Mouse (Mus musculus) spleen, embryonic (tissue): ENCODE data around the gene Steap1.

ENCODE experiments used
- CTCF ChIA-PET: fragments of 350-600 bp; sonication (Branson Sonifier 250); formaldehyde crosslinking; loops from one replicate; lab custom pipeline; 2022; lab: Charles Lee

Gene Steap1

DNA sequence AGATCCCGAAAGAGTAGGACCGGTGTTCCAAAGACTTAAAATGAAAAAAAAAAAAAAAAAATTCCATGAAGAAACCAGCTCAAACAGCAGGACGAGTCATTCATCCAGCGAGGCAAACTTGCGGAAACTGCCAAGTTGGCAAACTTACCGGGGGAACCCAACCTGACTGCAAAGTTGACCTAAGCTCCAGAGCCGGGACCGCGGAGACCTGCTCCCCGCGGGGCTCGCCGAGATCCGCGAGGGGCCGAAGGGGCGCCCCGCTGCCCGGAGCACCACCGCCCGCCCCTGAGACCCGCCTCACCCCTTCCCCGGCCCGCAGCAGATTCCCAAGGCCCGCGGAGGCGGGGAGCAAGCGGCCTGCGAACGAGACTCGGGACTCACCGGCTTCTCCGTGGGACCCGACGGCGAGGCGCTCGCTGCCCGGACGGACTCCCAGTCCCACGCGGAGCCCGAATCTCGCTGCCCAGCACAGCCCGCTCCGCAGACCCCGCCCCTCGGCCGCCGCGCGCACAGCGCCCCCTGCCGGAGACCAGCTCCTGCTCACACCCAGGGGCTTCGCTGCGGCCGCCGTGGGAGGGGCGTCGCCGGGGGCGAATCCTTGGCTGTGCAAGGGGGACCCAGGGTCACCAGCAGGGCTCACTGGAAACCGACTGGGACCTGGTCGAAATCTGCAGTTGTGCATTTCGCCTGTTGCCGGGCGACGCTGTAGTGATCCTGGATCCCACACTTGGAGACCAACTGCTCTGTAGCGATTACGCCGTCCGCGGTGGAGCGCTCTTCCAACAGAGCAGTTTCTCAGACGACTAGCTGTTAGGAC is at the start of gene Steap1:
Gene Steap1, minus strand, starts transcription at position 461 of the 817 bp plus-strand sequence.
- CTCF ChIA-PET, result no interaction called here

- CTCF ChIA-PET, result no interaction called here
These were observed 38.0 kb upstream of the Steap1 start for GRCm38 (mm10) chr5:5787106-5787505.

GRCm38 (mm10) chr5:5756392-5757019 is 7.4 kb upstream of the Steap1 start:
- CTCF ChIA-PET, result no interaction called here

DNA sequence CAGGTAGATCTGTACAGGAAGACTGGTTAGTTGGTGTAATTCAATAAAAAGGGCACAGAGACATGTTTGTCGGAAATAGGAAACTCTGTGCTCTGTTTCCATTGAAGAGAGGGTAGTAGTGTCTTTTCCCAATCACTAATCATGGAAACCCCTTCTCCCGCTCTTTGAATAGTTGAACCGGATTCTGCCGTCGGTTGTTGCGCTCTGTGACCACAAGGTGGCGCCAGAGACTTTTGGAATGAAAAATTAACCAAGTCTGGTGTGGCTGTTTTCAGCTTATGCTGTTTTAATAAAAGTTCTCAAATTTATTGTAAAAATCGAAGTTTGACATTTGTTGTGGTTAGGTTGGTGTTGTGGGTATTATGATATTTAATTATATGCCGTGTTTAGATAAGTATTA is 5.9 kb upstream of the Steap1 start:
- CTCF ChIA-PET, result interaction anchor here (0.7 kb wide), 1 partner anchor 709 kb away, joined by 3 read pairs; no protein-coding TSS in a partner anchor

DNA sequence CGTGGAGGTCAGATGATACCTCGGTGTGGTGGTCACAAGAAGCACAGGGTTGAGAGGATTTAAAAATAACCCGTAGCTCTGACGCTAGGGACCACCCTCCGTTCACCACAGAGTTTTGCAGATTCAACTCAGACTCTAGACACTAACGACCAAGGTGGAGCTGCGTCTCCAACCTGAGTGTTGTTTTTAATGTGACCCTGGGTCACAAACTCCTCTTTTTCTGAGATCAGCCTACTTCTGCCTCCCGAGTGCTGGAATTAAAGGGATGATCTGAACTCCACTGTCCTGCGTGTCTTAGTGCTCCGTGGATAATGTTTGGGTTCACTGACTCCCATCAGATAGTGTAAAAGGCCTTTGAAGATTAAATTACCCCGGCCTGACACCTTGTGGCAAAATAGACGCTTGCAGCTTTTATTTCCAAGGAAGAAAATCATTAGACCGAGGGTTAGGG is 671 bp upstream of the Steap1 start:
- CTCF ChIA-PET, result no interaction called here

DNA sequence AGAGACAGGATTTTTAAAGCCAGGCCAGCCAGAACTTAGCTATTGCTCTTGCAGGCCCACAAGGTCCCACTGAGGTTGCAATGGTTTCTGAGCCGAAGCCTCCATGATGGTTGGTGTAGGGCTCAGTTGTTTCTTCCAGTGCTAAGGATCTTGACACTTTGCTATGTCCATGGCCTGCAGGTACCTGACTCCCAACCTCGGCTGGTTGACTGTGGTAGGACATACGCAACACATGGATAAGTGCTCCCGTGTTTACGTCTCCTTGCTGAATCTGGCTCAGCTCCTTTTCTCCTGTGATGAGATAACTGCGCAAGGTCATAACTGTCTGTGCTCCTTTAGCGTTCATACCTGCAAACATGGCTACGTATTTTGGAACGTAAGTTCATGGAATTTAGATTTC is 14.7 kb downstream of the Steap1 start:
- CTCF ChIA-PET, result no interaction called here

DNA sequence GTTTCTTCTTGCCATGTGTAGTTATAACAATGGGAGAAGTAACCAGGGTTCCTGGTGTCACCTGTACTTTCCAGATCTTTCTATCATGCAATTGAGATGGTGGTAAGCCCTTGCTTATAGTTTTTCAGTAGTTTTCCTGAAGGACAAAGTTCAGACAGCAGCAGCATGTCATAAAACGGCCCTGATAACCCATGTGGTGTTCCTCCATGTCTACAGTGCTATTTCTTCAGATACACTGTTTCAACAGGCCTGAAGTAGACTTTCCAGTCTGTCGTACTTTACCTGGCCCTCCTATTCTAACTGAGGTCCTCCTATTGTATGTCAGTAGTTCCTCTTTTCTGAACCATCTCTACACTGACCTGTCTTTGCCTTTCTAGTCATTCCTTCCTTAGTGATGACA is 16.3 kb downstream of the Steap1 start:
- CTCF ChIA-PET, result no interaction called here

DNA sequence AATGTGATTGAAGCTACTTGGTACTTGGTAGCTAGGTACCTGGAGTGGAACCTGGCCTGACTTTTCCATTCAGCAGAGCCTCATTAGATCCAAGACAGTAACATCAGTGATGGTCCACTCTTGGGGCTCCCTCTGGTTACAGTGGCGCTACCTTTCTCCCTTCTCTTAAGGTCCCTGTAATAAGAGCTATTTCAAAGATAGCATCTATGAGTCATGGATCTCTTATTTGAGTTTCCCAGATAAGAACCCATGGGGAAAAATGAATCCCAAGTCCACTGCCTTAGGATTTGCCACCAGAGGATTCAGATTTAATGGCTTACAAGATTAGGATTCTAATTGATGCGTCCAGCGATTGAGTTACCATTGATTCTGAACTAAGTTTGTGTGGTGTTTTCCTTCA is 16.9 kb downstream of the Steap1 start:
- CTCF ChIA-PET, result no interaction called here

DNA sequence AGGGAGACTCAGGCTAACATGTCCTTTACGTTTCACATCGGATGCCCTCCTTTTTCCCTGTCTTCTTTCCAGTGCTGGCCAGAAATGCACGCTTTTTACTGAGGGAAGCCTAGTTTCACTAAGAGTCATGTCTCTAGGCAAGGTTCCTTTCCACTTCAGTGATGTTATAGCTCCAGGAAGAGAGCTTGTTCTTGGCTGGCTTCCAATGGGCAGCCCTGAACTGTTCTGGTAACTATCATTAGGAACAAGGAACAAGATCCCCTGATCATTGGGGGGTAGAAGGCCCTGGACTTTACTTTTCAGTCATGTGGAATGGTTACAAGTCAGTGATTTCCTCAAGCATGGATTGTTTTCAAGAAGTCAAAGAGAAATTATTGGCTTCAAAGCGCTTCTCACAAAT is 19.2 kb downstream of the Steap1 start:
- CTCF ChIA-PET, result no interaction called here

DNA sequence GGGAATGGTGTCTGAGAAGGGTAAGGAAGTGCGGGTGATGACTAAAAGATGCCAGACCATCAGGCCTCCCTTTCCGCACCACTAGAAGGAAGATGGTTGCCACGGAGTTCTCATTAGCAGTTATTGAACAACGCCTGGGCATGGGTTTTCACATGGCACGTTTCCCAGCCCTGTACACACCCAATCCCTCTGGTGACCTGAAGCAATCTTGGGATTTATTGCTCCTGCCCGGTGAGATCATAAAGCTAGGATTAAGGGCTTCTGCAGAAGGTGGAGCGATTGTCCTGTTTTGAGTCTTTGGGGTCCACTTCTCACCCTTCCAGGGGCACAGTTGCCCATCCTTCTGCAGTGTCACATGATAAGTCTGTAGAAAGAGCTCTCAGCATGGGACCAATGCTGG is 26.9 kb downstream of the Steap1 start:
- CTCF ChIA-PET, result no interaction called here

DNA sequence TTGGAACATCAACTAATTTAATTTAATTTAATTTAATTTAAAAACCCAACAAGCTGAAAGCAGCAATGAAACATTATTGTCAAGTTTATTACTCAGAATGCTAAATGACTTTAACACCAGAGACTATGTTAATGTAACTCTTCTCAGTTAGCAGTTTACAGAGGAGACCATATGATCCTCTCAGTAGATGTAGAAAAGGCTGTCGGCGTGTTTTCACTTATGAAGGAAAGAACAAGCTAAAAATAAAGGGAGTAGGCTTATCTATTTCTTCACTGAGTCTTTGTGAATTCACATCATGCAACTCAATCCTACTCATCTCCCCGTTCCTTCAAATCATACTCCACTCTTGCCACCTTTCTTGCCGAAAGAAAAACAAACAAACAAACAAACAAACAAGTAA is 38.1 kb downstream of the Steap1 start:
- CTCF ChIA-PET, result no interaction called here

- CTCF ChIA-PET, result interaction anchor here (0.5 kb wide), 1 partner anchor 67 kb away, joined by 4 read pairs; no protein-coding TSS in a partner anchor
These were observed 41.5 kb downstream of the Steap1 start for GRCm38 (mm10) chr5:5707341-5708278.

DNA sequence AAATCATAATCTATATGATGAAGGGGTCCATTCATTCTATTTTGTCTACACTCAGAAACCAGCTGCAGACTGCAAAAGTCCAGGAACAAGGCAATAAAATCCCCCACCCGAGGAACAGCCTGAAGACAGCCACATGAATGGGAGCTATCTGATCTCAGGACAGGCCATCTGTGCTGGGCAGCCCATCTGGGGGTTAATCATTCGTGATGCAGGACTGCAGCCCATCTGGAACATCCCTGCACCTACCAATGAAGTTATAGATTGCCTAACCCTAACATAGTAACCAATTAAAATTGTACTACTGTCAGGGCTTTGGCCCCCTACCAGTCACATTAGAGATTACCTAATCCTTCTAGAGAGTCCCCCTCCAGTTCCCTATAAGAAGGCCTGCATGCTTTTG is 44.1 kb downstream of the Steap1 start:
- CTCF ChIA-PET, result no interaction called here

GRCm38 (mm10) chr5:5700386-5700785 is 48.7 kb downstream of the Steap1 start:
- CTCF ChIA-PET, result no interaction called here

GRCm38 (mm10) chr5:5698830-5699229 is 50.3 kb downstream of the Steap1 start:
- CTCF ChIA-PET, result no interaction called here

DNA sequence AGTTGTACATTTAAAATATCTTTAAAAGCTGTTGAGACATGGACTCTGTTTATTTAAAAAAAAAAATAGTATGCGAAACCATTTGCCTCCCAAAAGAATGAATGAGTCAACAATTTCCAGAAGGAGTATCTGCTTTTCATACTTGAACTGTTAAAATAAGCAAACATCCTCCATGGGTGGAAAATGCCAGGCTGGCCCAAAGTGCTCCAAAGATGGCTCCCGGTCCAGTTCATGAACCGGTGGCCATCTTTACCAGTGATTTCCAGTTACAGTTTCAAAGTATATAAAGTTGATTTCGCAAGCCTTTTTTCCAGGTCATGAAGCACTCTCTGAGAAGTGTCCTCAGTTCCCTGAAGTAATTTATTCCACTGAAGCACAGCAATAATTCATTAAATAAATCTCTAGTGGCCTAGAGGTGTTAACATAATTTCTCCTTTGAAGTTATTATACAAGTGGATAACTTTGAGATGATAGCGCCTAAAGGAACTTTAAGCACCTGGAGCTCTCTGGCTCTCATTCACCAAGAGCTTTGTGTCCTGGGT is 53.7 kb downstream of the Steap1 start:
- CTCF ChIA-PET, result no interaction called here

GRCm38 (mm10) chr5:5693956-5694653 is 55.0 kb downstream of the Steap1 start, which contains the start of gene Steap2:
Gene Steap2 (minus strand): TSS chr5:5694578.
- CTCF ChIA-PET, result no interaction called here

DNA sequence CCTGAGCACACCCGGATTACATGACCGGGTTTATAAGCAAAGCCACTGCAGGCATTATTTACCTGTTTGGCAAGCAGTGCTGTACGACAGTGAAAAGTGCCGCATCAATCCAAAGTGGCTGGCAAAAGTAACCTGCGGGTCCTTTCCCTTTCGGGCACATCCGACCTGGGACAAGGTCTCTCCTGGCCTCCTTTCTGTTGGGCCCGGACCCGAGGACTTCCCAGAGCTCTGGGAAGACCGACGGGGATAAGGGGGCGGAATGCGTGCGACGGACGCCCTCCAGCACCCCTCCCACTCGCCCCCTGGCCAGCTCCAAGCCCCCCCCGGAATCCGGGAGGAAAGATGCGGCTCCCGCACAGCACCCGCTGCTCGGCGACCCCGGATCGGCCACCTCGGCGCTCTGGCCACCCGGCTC is 55.6 kb downstream of the Steap1 start:
- CTCF ChIA-PET, result no interaction called here

DNA sequence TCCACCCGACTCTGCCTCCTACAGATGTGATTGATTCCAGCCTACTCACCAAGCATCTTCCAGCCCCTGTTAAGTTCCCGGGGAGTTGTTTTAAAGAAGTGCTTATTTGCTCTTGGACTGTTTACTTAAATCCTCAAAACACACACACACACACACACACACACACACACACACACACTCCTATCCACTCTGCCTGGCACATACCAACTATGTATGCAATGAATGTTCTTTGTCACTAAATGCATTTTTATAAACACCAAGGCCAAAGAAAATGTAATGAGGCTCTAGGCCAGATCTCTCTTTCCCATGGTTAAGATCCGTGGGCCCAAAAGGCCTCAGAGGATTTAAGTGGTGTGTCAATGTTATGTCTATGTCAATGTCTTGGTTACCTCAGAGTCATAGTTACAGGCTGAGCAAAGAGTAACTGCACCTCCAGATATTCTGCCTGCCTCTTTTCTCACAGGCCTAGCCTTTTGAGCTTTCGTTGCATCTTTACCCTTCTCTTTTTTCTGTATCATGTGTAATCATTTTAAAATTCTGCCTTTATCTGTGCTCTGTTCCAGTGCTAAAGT is 56.9 kb downstream of the Steap1 start:
- CTCF ChIA-PET, result no interaction called here

DNA sequence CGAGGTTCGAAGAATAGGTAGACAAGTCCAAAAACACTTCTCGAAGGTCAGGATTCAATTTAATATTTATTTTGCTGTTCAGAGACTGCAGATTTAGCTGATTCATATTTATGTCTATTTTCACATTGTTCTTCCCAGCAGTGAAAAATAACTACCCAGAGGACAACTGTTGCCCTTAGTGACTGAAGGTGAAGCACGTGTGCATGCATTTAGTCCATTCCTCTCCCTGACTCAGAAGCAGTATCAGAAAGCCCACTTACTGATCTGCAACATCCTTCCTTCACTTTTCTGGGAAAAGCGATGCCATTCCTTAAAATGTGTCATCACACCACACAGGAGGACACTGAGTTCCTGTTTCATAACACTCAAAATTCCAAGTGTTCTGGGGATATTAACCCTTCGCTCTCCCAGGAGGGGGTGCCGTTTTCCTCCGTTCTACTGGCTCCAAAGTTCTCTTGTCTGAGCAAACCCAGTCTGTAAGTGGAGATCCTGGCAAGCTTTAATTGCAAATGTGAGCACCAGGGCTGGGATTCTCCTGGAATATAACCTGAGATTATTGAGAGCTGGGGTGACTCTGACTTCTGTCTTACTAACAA is 60.1 kb downstream of the Steap1 start:
- CTCF ChIA-PET, result no interaction called here
